Mouse (Mus musculus): ENCODE data around the gene Abcb10.

DNA sequence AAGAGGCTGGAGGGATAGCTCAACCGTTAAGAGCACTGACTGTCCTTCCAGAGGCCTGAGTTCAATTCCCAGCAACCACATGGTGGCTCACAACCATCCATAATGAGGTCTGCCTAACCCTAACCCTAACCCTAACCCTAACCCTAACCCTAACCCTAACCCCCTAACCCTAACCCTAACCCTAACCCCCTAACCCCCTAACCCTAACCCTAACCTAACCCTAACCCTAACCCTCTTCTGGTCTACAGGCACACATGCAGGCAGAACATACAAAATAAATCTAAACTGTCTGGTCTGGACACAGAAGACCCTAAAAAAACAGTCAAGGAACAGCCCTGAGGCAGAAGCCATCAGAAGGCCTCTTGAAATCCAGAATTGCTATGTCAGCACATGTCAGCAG is 21.6 kb downstream of the Abcb10 start:
- TF ChIP-seq CTCF (IDR thresholded peaks at IDR 0.05; ENCODE audit: low read depth), result no peak
- TF ChIP-seq EP300 (IDR thresholded peaks at IDR 0.05; ENCODE audit: low read depth), result no peak
